Mouse (Mus musculus) lung, embryonic 15.5 days (tissue): Measurements from ENCODE around the gene Lrrc8b. TPM values are rescaled to one million over a fixed set of nuclear protein-coding genes. Genes with fewer than 3 reads are reported as not detected.

Experiments used
- ATAC-seq: fragments of 200-750 bp; cut with Nextera tagmentation; 2 replicates; pipeline ENCODE4 v1.8.0; 2017; ENCODE audit warnings: moderate number of reproducible peaks, borderline replicate concordance; ENCODE audit not compliant: low FRiP score, low TSS enrichment; ENCODE audit errors: extremely low read depth
- H3K27ac ChIP-seq: fragments of 300-500 bp; sonication (generic); 2 replicates; pipeline ENCODE4 v1.5.1; 2015; ENCODE audit warnings: moderate library complexity, mild to moderate bottlenecking, inconsistent platforms
- H3K27me3 ChIP-seq: fragments of 300-500 bp; sonication (generic); 2 replicates; pipeline ENCODE4 v1.6.1; 2015; ENCODE audit warnings: inconsistent platforms
- H3K36me3 ChIP-seq: fragments of 300-500 bp; sonication (generic); 2 replicates; pipeline ENCODE4 v1.6.1; 2015; ENCODE audit warnings: inconsistent platforms
- H3K4me1 ChIP-seq: fragments of 300-500 bp; sonication (generic); 2 replicates; pipeline ENCODE4 v1.6.1; 2015; ENCODE audit warnings: inconsistent platforms
- H3K4me2 ChIP-seq: fragments of 300-500 bp; sonication (generic); 2 replicates; pipeline ENCODE4 v1.6.1; 2015; ENCODE audit warnings: inconsistent platforms, mild to moderate bottlenecking, moderate library complexity
- H3K4me3 ChIP-seq: fragments of 300-500 bp; sonication (generic); 2 replicates; pipeline ENCODE4 v1.5.1; 2015; ENCODE audit warnings: mild to moderate bottlenecking, inconsistent platforms
- H3K9ac ChIP-seq: fragments of 300-500 bp; sonication (generic); 2 replicates; pipeline ENCODE4 v1.6.1; 2015; ENCODE audit warnings: inconsistent platforms
- H3K9me3 ChIP-seq: fragments of 300-500 bp; sonication (generic); 2 replicates; pipeline ENCODE4 v1.6.1; 2016; ENCODE audit warnings: inconsistent platforms
- WGBS: fragments of 180-500 bp; shearing (Covaris S2); methylation state at CpG from one replicate; pipeline ENCODE4 v1.1.7; 2015; 5-methylcytosine and 5-hydroxymethylcytosine counted together
- polyA plus RNA-seq: library from polyadenylated mRNA; unstranded; fragments of >200 nt; fragmentation: Nextera tagmentation; extraction: Ambion mirVana; gene quantifications from 2 replicates; pipeline ENCODE4 v1.2.1, GENCODE M21; 2015

The Lrrc8b gene
- 6.6 and 6.7 TPM in 2 replicates for polyA plus RNA-seq

DNA sequence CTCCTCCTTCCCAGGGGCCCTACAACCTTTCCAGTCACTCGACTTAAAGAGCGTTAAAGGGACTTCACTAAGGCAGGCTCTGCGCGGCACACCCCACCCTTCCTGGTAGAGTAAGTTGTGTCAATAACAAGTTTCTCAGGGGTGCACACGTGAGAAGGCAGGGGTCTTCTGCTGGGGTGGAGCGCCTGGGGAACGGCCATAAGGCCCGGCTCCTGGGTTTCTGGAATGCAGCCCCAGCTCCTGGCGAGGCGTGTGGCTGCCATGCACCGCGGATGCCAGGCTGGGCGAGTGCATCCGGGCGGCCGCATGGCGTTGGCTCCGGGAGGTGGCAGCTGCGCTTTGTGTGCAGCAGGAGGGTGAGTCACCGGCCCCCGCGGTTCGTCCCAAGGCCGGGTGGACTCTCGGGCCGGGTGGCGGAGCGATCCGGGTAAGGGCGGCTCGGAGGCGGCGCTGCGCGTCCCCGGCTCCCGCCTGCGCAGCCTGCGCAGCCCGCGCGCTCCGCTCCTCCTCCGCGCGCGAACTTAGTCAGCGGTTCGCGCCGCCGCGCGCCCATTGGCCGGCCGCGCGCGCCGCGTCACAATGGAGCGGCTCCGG is at the start of gene Lrrc8b:
TSS of gene Lrrc8b (plus strand) at position 578 of the 594 bp plus-strand sequence.
- 0 out of 2 replicates have a peak, but pooled peaks cover 9% of the 10 kb centered on the region for H3K4me1 ChIP-seq
- 4% methylated on average over 63 of the region's 63 CpGs for WGBS

DNA sequence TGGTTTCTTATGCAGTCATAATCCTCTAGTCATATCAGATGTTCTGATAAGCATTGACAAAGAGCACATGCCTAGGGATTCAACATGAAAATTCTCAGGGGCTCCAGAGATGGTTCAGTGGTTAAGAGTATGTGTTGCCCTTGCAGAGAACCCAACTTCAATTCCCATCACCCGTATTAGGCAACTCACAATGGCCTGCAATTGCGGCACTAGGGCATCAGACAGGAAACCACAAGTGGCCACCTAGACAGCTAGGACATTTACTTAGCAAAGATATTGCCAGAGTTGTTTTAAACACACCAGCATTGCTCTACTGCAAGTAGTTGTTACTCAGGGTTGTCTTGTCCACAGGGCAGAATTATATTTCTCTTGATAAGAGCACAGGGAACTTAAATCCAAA is 34.1 kb upstream of the Lrrc8b start:
- H3K4me3 ChIP-seq = no peak overlapping the region
- H3K9ac ChIP-seq = no peak overlapping the region
- no peaks in the 10 kb centered on the region for H3K27me3 ChIP-seq
- H3K27ac ChIP-seq = no peak overlapping the region
- WGBS = 71% methylated on average over 2 of the region's 2 CpGs
- ATAC-seq = no peak
- no peak overlapping the region for H3K4me2 ChIP-seq
- H3K9me3 ChIP-seq = no peaks in the 10 kb centered on the region
- H3K4me1 ChIP-seq = no peaks in the 10 kb centered on the region
- no peaks in the 10 kb centered on the region for H3K36me3 ChIP-seq

More for the DNA sequence above, at the start of gene Lrrc8b:
- peak within 1 kb of the TSS; percentile 94 for H3K27ac ChIP-seq
- H3K9ac ChIP-seq = peak within 1 kb of the TSS; percentile 96
- peak; percentile 95 for ATAC-seq
- H3K4me3 ChIP-seq = peak within 1 kb of the TSS; percentile 79
- no peaks in the 10 kb centered on the region for H3K9me3 ChIP-seq
- no peaks in the 10 kb centered on the region for H3K36me3 ChIP-seq
- no peaks in the 10 kb centered on the region for H3K27me3 ChIP-seq
- peak within 1 kb of the TSS; percentile 98 for H3K4me2 ChIP-seq

DNA sequence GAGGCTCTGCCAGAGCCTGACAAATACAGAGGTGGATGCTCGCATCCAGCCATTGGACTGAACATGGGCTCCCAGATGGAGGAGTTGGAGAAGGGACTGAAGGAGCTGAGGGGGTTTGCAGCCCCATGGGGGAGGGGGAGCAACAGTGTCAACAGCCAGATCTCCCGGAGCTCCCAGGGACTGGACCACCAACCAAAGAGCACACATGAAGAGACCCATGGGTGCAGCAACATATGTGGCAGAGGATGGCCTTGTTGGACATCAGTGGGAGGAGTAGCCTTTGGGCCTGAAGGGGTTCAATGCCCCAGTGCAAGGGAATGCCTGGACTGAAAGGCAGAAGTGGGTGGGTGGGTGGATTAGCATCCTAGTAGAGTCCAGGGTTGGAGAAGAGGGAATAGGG is 25.2 kb upstream of the Lrrc8b start:
- no peak overlapping the region for H3K27ac ChIP-seq
- no peak for ATAC-seq
- H3K4me3 ChIP-seq = no peak overlapping the region
- H3K9me3 ChIP-seq = no peaks in the 10 kb centered on the region
- H3K36me3 ChIP-seq = no peaks in the 10 kb centered on the region
- no peaks in the 10 kb centered on the region for H3K4me1 ChIP-seq
- no peak overlapping the region for H3K9ac ChIP-seq
- no peaks in the 10 kb centered on the region for H3K27me3 ChIP-seq
- no peak overlapping the region for H3K4me2 ChIP-seq
- WGBS = 91% methylated on average over 2 of the region's 2 CpGs

DNA sequence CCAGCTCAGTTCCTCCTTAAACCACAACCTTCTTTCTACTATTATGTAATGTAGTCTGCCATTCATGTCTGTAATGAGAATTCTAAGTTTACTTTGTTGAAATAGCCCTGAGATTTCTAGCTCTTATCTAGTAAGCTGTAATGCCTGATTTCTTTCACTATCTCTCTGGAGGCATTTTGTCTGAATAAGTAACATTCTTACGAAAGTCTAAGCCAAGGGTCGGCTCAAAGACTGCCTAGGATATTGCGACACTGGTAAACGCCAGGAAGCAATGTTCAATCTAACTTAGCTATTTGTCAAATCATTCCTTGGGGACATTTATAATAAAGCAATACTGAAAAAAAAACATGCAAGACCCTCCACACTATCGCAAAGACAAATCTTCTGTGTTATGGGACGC is 21.8 kb upstream of the Lrrc8b start:
- Histone ChIP-seq H3K36me3 (no peaks in the 10 kb centered on the region), H3K27me3 (no peaks in the 10 kb centered on the region), H3K4me1 (no peaks in the 10 kb centered on the region), H3K4me2 (no peak overlapping the region), H3K27ac (no peak overlapping the region), H3K9ac (no peak overlapping the region), H3K4me3 (no peak overlapping the region), H3K9me3 (no peaks in the 10 kb centered on the region)
- 82% methylated on average over 6 of the region's 6 CpGs for WGBS
- ATAC-seq = no peak

DNA sequence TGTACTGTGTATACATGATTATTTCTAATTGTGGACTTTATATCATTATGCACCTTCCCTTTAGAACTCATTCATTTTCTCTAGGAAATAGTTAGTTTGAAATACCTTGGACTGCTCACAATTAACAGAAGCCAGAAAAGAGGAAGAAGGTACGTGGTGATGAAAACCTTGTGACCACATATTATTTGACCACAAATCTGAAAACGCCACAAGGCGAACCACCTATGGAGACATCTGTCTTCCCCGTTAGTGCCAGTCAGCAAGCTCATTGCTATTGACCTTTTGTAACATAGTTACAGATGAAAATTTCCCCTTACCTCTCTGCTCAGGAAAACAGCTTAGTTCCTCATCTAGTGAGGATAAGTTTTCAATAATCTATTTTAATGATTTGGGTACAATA is 20.4 kb upstream of the Lrrc8b start:
- Histone ChIP-seq H3K4me1 (no peaks in the 10 kb centered on the region), H3K27ac (no peak overlapping the region), H3K36me3 (no peaks in the 10 kb centered on the region), H3K4me3 (no peak overlapping the region), H3K27me3 (no peaks in the 10 kb centered on the region), H3K9ac (no peak overlapping the region), H3K4me2 (no peak overlapping the region), H3K9me3 (no peaks in the 10 kb centered on the region)
- WGBS = 90% methylated on average over 4 of the region's 4 CpGs
- ATAC-seq = no peak

DNA sequence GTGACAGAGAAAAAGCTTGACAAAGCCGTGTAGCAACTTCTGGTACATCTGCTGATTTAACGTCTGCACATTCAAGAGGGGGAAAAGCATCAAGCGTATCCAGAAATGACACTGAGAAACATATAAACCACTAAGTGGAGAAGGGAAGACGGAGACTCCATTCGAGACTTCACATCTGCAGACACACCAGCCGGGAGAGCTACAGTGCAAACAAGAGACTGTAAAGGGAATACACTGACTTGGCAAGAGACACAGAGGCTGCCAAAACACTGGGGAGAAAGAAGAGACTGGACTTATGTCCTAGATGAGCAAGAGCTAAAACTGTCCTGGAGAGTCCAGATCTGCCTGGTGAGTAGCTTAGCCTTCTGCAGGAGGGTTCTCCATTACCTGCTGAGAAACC is 16.6 kb upstream of the Lrrc8b start:
- H3K4me3 ChIP-seq = no peak overlapping the region
- no peaks in the 10 kb centered on the region for H3K36me3 ChIP-seq
- no peak overlapping the region for H3K4me2 ChIP-seq
- H3K9ac ChIP-seq = no peak overlapping the region
- no peaks in the 10 kb centered on the region for H3K27me3 ChIP-seq
- no peak for ATAC-seq
- H3K27ac ChIP-seq = no peak overlapping the region
- WGBS = 60% methylated on average over 6 of the region's 6 CpGs
- H3K4me1 ChIP-seq = peaks cover 4% of the 10 kb centered on the region; the same call in 1 of the 2 replicates
- H3K9me3 ChIP-seq = no peaks in the 10 kb centered on the region

DNA sequence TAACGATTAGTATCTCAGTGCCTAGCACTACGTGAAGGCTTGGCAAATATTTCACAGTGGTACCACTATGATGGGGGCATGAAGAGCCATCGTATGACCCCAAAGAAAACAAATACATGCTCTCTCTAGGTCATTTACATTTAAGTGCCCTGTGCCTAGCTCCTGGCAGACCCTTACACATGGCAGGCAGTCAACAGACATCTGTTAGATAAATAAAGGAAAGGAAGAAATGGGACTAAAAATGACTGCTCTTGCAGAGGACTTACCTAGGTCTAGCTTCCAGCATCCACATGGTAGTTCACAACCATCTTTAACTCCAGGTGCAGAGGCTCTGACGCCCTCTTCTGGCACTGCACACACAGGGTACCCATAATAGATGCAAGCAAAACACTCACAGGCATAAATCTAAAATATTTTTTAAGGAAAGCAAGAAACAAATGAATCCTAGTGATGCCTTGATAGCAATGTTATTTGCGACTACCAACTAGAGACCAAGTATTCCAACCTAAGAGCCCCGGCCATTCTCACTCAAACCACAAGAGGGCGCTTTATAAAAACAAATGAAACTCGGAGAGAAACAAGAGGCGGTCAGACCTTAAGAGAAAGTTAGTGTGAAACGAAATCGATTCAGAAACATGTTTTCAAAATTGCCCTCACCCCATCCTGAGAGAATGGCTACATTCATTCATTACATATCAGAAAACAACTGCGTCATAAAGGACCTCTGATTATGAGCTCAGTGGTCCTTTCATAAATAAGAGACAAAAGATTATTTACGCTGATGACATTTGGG is 15.7 kb upstream of the Lrrc8b start:
- no peak overlapping the region for H3K9ac ChIP-seq
- no peaks in the 10 kb centered on the region for H3K36me3 ChIP-seq
- ATAC-seq = peak; percentile 49; the same call in 1 of the 2 replicates
- peaks cover 4% of the 10 kb centered on the region; the same call in 1 of the 2 replicates for H3K4me1 ChIP-seq
- H3K4me3 ChIP-seq = peak overlapping the region; percentile 23
- no peaks in the 10 kb centered on the region for H3K9me3 ChIP-seq
- 28% methylated on average over 13 of the region's 13 CpGs for WGBS
- H3K4me2 ChIP-seq = peak overlapping the region; percentile 44
- no peak overlapping the region for H3K27ac ChIP-seq
- no peaks in the 10 kb centered on the region for H3K27me3 ChIP-seq

DNA sequence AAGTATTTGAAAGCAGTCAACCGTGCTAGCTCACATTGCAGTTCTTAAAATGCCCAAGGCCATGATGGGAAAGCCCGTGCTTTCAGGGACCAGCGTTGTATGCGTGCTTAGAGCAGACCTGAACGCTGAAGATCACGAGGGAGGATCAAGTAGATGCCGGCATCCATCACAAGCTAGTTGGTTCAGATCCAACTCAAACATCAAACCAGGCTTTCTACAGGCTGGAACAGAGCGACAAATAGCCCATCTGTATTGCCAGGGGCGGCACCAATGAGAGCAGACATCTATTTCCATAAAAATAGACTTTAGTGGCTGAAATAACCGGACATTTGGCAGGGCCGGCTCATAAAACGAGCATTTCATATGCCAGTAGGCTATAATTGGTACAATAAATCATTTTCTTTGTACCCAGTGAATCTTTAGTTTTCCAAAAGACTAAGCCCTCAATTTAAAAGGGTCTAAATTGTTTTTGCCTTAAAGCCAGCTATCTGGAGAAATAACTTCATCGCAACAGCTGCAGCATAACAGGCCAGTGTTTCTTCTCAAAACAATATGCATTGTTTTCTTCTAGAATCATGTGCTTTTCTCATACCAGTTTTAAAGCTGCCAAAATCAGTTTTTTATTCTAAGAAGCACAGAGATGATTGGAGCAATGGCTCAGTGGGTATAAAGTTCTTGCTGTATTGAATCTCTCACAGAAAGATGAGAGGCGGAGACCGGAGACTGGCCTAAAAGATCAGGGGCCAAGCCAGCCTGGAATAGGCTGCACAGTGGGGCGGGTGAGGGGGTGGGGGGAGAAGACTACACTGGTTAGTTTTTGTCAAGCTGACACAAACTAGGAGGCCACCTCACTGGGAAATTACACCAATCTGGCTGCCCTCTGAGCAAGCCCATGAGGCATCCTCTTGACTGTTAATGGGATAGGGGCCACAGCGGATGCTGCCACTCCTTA is 14.9 kb upstream of the Lrrc8b start:
- ATAC-seq = no peak
- Histone ChIP-seq H3K9me3 (no peaks in the 10 kb centered on the region), H3K4me2 (peak overlapping the region; percentile 44), H3K9ac (no peak overlapping the region), H3K27ac (no peak overlapping the region), H3K4me1 (peaks cover 4% of the 10 kb centered on the region; the same call in 1 of the 2 replicates), H3K27me3 (no peaks in the 10 kb centered on the region), H3K36me3 (no peaks in the 10 kb centered on the region), H3K4me3 (peak overlapping the region; percentile 23)
- 57% methylated on average over 17 of the region's 17 CpGs for WGBS

DNA sequence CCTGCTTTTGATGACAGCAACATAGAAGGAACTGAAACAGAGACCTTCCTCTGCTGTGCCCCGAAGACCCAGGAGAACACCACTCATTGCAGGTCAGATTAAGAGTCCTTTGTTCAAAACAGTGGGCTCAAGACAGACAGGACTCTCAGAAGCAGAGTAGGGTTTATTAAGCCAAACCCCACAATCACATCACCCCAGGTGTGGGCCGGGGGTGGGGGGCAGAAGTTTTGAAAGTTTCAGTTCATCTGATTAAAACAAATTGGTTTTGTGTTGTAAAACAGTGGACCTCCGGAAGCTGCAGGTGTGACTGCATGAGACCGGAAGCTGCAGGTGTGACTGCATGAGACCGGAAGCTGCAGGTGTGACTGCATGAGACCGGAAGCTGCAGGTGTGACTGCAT is 14.0 kb upstream of the Lrrc8b start:
- no peaks in the 10 kb centered on the region for H3K36me3 ChIP-seq
- H3K4me1 ChIP-seq = peaks cover 4% of the 10 kb centered on the region; the same call in 1 of the 2 replicates
- H3K27me3 ChIP-seq = no peaks in the 10 kb centered on the region
- no peak for ATAC-seq
- no peak overlapping the region for H3K27ac ChIP-seq
- H3K4me2 ChIP-seq = no peak overlapping the region
- WGBS = 92% methylated on average over 6 of the region's 6 CpGs
- no peak overlapping the region for H3K9ac ChIP-seq
- no peaks in the 10 kb centered on the region for H3K9me3 ChIP-seq
- H3K4me3 ChIP-seq = no peak overlapping the region

DNA sequence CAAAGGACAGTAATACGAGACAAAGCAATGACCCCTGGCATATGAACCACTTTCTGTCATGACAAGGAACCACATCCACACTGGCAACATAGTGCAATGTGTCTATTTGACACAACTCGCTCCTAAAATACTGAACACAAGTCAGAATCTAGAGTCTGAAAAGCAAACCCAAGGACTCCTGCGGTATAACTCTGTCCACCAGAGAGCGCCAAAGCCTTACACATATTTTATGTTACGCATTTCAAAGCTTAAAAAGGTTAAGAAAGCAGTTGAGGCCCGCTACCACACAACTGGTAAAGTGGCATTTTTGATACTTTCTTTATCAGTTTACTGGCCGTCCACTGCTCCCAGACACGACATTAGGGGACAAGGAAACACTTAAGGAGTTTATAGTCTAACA is 10.6 kb upstream of the Lrrc8b start:
- 6% methylated on average over 8 of the region's 8 CpGs for WGBS
- Histone ChIP-seq H3K27ac (no peak overlapping the region), H3K36me3 (no peaks in the 10 kb centered on the region), H3K4me3 (no peak overlapping the region), H3K9me3 (no peaks in the 10 kb centered on the region), H3K9ac (no peak overlapping the region), H3K4me2 (no peak overlapping the region), H3K27me3 (no peaks in the 10 kb centered on the region), H3K4me1 (peaks cover 4% of the 10 kb centered on the region; the same call in 1 of the 2 replicates)
- ATAC-seq = no peak

DNA sequence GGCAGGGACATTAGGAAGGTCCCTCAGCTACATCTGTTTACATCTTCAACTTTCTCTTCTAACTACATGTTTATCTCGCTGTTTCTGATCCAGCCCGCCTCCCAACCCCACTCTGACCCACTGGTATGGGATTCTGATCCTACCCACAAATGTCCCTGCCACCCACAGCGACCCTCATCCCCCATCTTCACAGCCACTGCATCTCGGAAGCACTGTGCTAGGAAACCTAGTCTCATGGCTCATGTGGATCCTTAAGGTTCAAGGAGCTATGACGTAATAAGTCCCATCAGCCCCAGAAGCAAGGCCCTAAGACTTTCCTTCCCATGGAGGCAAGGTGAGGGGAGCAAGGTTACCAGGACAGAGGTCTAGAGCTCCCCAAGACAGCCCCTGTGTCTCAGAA is 7.9 kb upstream of the Lrrc8b start:
- no peaks in the 10 kb centered on the region for H3K36me3 ChIP-seq
- 78% methylated on average over 5 of the region's 5 CpGs for WGBS
- H3K4me3 ChIP-seq = no peak overlapping the region
- H3K4me1 ChIP-seq = no peaks in the 10 kb centered on the region
- no peak overlapping the region for H3K27ac ChIP-seq
- no peaks in the 10 kb centered on the region for H3K27me3 ChIP-seq
- H3K4me2 ChIP-seq = no peak overlapping the region
- no peak for ATAC-seq
- no peaks in the 10 kb centered on the region for H3K9me3 ChIP-seq
- H3K9ac ChIP-seq = no peak overlapping the region
